Mouse (Mus musculus): Measurements from ENCODE around the gene Mcts2. TPM values are rescaled to one million over a fixed set of nuclear protein-coding genes. Genes with fewer than 3 reads are reported as not detected.
"Not testable (repeated sequence)": the region's sequence is repeated elsewhere in the genome, so short reads cannot be mapped to it uniquely, and the experiment has no call there.

Mcts2 gene
- polyA plus RNA-seq (2016; fragmentation: Nextera tagmentation; extraction: Ambion mirVana), result 39.1 and 40.3 TPM in 2 replicates

DNA sequence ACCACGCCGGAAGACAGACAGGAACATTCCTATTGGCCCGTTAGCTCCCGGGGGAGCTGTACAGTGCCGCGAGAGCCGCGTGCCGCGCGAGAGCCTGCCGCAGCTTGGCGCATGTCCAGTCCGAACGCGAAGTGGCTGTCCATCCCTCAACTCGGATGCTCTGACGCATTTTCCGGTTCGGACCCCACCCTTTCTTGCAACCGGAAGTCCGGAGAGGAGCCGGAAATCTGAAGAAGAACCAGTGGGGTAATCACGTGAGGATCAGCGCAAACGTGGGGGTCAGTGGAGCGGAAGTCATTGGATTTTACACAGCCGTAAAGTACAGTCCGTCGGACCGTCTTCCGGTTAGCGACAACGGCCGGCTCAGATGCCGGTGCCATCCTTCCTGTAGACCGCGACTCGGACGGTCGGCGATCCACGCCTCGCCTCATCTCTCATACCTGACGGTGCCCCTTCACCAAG is at the start of gene Mcts2:
Mcts2 (plus strand) TSS at position 230 of the 462 bp plus-strand sequence.
- Histone ChIP-seq H3K27ac (peak within 1 kb of the TSS; percentile 67), H3K36me3 (replicated peaks) (peaks cover 96% of the 10 kb centered on the region), H3K9me3 (peaks cover 16% of the 10 kb centered on the region), H3K4me1 (peaks cover 22% of the 10 kb centered on the region), H3K27me3 (ENCODE audit: poor library complexity, severe bottlenecking) (no peaks in the 10 kb centered on the region), H3K4me3 (peak within 1 kb of the TSS; percentile 57)
- 56% methylated on average over 45 of the region's 45 CpGs for WGBS
- DNase-seq (ENCODE audit: extremely low spot score, low spot score), result peak; percentile 92

DNA sequence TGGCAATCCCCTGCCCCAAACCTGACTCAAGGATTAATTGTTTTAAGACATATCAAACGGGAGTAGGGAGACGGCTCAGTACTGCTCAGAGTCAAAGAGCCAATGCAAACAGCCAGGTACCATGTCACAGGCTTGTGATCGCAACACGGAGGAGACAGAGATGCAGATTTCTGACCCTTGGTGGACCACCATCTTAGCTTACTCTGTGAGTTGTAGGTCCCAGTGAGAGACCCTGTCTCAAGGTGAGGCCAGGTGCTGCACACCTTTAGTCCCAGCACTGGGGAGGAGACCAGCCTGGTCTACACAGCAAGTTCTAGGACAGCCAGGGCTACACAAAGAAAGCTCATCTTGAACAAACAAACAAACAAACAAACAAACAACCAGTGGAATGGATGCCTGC is 49.5 kb upstream of the Mcts2 start:
- no peaks in the 10 kb centered on the region for H3K36me3 ChIP-seq (replicated peaks)
- 88% methylated on average over 4 of the region's 4 CpGs for WGBS
- no peaks in the 10 kb centered on the region for H3K9me3 ChIP-seq
- no peak overlapping the region for H3K4me3 ChIP-seq
- H3K4me1 ChIP-seq, result peaks cover 23% of the 10 kb centered on the region
- no peak overlapping the region for H3K27ac ChIP-seq
- no peak for DNase-seq (ENCODE audit: extremely low spot score, low spot score)
- H3K27me3 ChIP-seq (ENCODE audit: poor library complexity, severe bottlenecking), result peaks cover 30% of the 10 kb centered on the region

DNA sequence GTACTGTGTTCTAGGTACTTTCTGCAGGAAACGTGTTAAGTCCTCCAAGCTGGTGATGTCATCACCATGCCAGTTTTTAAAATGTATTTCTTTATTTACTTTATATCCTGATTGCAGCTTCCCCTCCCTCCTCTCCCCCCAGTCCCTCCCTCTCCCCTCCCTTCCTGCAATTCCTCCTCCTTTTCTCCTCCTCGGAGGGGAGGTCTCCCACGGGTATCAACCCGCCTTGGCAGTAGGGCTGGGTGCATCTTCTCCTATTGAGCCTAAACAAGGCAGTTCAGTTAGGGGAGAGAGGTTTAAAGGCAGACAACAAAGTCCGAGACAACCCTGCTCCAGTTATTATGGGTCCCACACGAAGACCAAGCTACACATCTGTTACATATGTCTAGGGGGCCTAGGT is 48.0 kb upstream of the Mcts2 start:
- H3K4me1 ChIP-seq, result peaks cover 15% of the 10 kb centered on the region
- H3K27me3 ChIP-seq (ENCODE audit: poor library complexity, severe bottlenecking), result peaks cover 15% of the 10 kb centered on the region
- whole genome bisulfite sequencing, result 67% methylated on average over 6 of the region's 6 CpGs
- DNase-seq (ENCODE audit: extremely low spot score, low spot score), result no peak
- H3K9me3 ChIP-seq, result no peaks in the 10 kb centered on the region
- H3K4me3 ChIP-seq, result no peak overlapping the region
- no peaks in the 10 kb centered on the region for H3K36me3 ChIP-seq (replicated peaks)
- peak overlapping the region; percentile 72; the same call in 1 of the 2 replicates for H3K27ac ChIP-seq

DNA sequence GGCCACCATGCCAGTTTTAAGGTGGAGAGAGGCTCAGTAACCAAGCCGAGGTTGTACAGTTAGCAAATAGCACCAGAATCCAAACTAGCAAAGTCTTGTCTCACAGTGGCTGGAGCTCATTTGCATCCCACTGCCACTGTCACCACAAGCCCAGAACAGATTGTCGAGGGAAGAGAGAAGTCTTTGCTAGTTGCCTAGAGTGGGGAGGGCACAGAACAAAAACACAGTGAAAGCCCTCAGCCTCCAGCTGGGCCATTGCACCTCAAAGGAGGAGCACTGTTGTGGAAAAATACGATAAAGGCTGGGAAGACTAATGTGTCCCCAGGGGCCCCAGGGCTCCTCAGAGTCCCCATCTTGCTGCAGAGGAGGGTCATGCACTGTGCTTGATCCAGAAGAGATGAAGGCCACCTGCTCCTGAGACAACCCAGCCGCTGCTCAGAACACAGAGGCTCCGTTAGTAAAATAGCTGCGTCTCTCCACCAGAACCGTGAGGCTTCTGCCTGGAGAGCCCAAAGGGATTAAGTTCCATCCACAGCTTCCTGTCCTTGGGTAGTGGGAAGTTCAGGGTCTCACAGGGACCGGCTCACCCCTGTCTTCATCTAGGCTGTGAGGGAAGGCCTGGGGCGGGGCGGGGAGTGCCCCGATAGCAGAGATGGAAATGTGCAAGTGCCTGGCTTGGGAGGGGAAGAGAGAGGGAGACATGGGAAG is 47.3 kb upstream of the Mcts2 start:
- H3K27me3 ChIP-seq (ENCODE audit: poor library complexity, severe bottlenecking), result peaks cover 10% of the 10 kb centered on the region
- H3K4me3 ChIP-seq, result no peak overlapping the region
- peak overlapping the region; percentile 72 for H3K27ac ChIP-seq
- DNase-seq (ENCODE audit: extremely low spot score, low spot score), result no peak
- H3K4me1 ChIP-seq, result peaks cover 15% of the 10 kb centered on the region
- no peaks in the 10 kb centered on the region for H3K9me3 ChIP-seq
- H3K36me3 ChIP-seq (replicated peaks), result no peaks in the 10 kb centered on the region
- 23% methylated on average over 11 of the region's 11 CpGs for WGBS

DNA sequence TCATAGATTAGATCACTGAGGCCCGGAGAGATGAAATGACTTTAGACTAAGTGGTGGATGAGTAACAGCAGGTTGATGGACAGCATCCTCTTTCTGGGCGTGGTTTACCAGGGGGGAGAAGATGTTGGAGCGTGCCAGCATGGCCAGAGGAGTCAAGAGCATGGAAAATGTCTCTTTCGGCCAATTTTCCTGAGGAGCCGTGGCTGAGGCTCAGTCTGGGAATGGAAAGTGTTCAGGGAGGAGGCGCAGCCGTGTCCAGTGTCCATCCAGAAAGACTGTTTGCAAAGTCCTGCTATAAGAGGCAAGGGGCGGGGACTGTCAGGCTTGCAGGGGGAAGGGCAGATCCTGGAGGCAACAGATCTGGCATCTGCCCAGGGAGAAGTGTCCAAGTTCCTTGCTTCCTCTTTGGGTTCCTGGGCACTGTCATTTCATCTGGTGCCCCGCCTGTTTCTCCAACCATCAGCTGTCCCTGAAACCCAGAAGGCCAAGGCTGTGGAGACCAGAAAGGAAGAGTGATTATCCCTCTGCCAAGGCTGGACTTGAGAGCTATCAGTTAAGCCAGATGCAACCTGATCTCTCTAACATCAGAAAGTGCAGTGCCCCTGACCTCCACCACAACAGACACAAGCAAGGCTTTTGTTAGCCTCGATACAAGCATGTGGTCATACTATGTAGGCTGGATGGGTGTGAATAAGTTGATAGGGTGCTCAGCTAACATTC is 33.8 kb upstream of the Mcts2 start:
- DNase-seq (ENCODE audit: extremely low spot score, low spot score), result no peak
- H3K4me3 ChIP-seq, result no peak overlapping the region
- H3K9me3 ChIP-seq, result no peaks in the 10 kb centered on the region
- no peaks in the 10 kb centered on the region for H3K27me3 ChIP-seq (ENCODE audit: poor library complexity, severe bottlenecking)
- H3K4me1 ChIP-seq, result peaks cover 15% of the 10 kb centered on the region
- H3K27ac ChIP-seq, result no peak overlapping the region
- 78% methylated on average over 10 of the region's 10 CpGs for WGBS
- no peaks in the 10 kb centered on the region for H3K36me3 ChIP-seq (replicated peaks)

DNA sequence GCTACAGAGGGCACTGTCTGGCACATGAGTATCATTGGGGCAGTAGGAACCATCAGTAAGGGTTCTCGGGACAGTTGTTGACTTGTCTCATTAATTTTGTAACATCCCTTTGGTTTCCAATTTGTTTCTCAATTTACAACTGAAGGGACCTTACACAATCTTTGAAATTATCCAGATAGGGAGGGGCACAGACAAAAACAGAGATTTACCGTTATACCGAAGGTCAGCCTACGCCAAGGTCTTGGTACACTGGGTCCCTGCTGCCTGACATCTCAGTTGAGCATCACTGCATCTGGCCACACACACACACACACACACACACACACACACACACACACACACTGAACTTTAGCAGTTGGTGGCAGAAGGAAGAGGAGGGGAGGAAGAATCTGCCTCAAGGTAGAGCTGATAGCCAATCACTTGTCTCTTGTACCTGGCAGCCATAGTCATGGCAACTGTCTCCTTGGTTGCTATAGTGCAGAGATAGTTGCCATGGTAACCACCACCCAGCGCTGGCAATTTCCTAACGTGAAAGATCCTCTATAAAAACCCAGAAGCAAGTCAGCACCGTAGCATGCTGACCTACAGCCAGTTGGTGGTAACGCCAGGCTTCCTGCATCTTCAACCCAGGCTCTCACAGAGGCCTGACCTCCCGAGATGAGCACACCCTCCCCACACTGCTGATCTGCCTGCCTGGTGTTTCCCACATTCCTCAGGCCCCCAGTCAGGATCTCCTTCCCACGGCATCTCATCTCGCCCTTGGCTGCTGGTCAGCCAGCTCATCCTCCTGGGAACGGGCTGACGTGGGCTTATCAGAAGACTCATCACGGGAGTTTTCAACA is 32.7 kb upstream of the Mcts2 start:
- Histone ChIP-seq H3K9me3 (no peaks in the 10 kb centered on the region), H3K36me3 (replicated peaks) (no peaks in the 10 kb centered on the region), H3K27ac (no peak overlapping the region), H3K4me3 (no peak overlapping the region), H3K27me3 (ENCODE audit: poor library complexity, severe bottlenecking) (no peaks in the 10 kb centered on the region), H3K4me1 (peaks cover 15% of the 10 kb centered on the region)
- no peak for DNase-seq (ENCODE audit: extremely low spot score, low spot score)
- WGBS, result 60% methylated on average over 14 of the region's 14 CpGs

DNA sequence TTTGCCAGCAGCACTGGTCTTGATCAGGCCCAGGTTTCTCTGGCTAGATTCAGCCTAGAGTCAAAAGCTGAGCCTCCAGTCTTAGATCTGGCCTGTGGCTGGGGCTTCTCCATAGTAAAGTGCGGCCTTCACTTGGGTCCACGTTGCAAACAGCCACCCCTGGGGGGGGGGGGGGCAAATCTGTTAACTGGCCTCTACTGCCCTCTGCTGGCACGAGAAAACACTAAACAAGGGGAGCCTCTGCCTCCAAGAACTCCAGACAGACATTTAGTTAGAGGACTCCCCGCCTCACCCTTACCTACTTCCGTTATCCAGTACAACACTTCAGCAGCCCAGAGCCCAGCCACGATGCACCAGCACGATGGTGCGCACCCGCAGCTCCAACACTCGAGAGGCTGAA is 29.4 kb upstream of the Mcts2 start:
- WGBS, result 68% methylated on average over 10 of the region's 10 CpGs
- Histone ChIP-seq H3K27ac (no peak overlapping the region), H3K9me3 (no peaks in the 10 kb centered on the region), H3K36me3 (replicated peaks) (no peaks in the 10 kb centered on the region), H3K4me1 (peaks cover 15% of the 10 kb centered on the region), H3K4me3 (no peak overlapping the region), H3K27me3 (ENCODE audit: poor library complexity, severe bottlenecking) (no peaks in the 10 kb centered on the region)
- no peak for DNase-seq (ENCODE audit: extremely low spot score, low spot score)

DNA sequence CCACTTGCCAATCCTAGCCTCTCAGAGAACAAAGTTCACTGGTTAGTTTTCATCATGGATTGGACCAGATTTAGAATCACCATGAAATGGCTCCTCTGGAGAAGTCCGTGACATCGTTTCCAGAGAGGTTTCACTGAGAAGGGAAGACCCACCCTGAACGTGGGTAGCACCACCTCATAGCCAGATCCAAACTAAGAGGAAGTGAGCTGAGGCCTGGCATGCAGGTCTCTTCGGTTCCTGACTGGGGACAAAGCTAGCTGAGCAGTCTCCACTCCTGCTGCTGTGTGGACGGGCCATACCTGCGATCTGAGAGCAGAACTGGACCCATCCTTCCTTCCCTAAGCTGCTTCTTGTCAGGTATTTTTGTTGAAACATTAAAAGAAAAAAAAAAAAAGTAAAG is 25.7 kb upstream of the Mcts2 start:
- Histone ChIP-seq H3K4me3 (no peak overlapping the region), H3K27ac (no peak overlapping the region), H3K4me1 (no peaks in the 10 kb centered on the region), H3K36me3 (replicated peaks) (no peaks in the 10 kb centered on the region), H3K27me3 (ENCODE audit: poor library complexity, severe bottlenecking) (no peaks in the 10 kb centered on the region), H3K9me3 (no peaks in the 10 kb centered on the region)
- DNase-seq (ENCODE audit: extremely low spot score, low spot score), result no peak
- 85% methylated on average over 6 of the region's 6 CpGs for WGBS

DNA sequence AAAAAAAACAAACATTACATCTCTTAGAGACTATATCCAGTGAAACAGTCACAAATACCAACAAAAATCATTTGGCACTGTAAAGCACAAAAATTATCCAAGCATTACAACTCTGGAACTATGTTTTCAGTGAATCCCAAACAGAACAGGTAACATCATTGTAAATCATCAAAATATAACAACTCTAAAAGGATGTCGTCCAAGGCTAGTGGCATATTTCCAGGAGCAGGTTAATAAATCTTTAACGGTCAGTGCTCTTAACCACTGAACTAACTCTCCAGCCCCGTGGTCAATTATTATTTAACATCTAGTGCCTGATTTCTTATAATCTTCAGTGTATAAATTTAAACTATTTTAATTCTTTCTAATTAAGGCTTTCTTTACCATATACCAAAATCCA is 20.6 kb upstream of the Mcts2 start:
- H3K36me3 ChIP-seq (replicated peaks); DNase-seq (ENCODE audit: extremely low spot score, low spot score); H3K27ac ChIP-seq; H3K4me3 ChIP-seq; H3K9me3 ChIP-seq; H3K27me3 ChIP-seq (ENCODE audit: poor library complexity, severe bottlenecking): not testable (repeated sequence)
- 88% methylated on average over 3 of the region's 3 CpGs for WGBS
- peaks cover 17% of the 10 kb centered on the region for H3K4me1 ChIP-seq

DNA sequence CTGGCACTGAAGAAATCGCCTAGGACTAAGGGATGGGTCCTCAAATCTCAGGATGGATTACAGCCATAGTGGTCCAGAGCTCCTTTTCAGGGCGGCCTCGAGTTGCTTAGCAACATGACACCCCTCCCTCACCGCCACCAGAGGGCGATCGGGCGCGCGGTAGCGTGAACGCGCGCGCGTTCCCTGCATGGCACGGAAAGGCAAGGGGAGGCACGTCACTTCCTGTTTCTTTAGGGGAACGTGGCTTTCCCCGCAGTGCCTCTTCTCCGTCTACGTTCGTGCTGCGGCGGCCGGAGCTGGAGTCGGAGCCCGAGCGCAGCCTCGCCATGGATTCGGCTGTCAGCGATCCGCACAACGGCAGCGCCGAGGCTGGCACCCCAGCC is 17.6 kb upstream of the Mcts2 start, which contains the start of gene H13:
H13 (plus strand) TSS at position 206 of the 383 bp plus-strand sequence.
- under 1% methylated on average over 35 of the region's 35 CpGs for WGBS
- peak; percentile 91 for DNase-seq (ENCODE audit: extremely low spot score, low spot score)

DNA sequence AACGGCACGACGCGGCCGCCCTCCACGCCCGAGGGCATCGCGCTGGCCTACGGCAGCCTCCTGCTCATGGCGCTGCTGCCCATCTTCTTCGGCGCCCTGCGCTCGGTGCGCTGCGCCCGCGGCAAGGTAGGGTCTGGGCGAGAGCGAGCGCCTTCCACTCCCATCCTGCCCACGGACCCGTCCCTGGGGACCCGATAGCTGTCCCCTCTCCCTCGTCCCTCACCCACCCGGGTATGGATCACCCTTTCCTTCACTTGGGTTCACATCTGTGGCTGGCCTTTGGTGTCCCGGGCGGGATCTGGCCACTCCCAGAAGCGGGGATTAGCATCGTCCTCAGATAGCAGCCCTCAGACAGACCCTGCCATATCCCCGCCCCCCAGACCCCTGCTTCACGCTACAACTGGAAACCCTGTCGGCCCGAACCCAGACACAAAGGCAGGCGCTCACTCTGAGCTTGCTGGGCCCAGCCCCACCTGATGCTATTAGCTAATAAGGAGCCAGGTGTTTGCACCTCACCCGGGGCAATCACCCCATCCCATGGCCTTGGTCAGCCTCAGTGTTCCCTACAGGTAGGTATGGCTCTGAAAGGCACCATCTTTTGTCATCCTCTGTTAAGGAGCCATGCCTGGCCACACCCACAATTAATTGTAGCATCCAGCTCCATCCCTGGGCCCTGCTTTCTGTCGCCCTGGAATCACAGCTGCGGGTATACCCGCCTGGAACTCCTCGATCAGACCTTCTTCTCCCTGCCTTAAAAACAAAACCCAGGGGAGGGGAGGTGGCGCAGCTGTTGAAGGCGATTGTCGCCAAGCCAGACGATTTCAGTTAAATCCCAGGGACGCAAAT is 17.0 kb upstream of the Mcts2 start:
- no peaks in the 10 kb centered on the region for H3K27me3 ChIP-seq (ENCODE audit: poor library complexity, severe bottlenecking)
- no peaks in the 10 kb centered on the region for H3K9me3 ChIP-seq
- H3K4me3 ChIP-seq, result peak overlapping the region; percentile 100
- peaks cover 37% of the 10 kb centered on the region for H3K36me3 ChIP-seq (replicated peaks)
- WGBS, result 1% methylated on average over 46 of the region's 46 CpGs
- DNase-seq (ENCODE audit: extremely low spot score, low spot score), result peak; percentile 79
- H3K27ac ChIP-seq, result peak overlapping the region; percentile 98
- H3K4me1 ChIP-seq, result peaks cover 31% of the 10 kb centered on the region

More for the DNA sequence above, 17.6 kb upstream of the Mcts2 start, which contains the start of gene H13:
- peaks cover 31% of the 10 kb centered on the region for H3K4me1 ChIP-seq
- H3K27ac ChIP-seq, result peak within 1 kb of the TSS; percentile 98
- no peaks in the 10 kb centered on the region for H3K27me3 ChIP-seq (ENCODE audit: poor library complexity, severe bottlenecking)
- no peaks in the 10 kb centered on the region for H3K9me3 ChIP-seq
- H3K4me3 ChIP-seq, result peak within 1 kb of the TSS; percentile 100
- H3K36me3 ChIP-seq (replicated peaks), result peaks cover 31% of the 10 kb centered on the region
